Mouse (Mus musculus) cerebellum, adult 2 months (tissue): Measurements from ENCODE around the gene Hist1h3d.
"Not testable (repeated sequence)": the region's sequence is repeated elsewhere in the genome, so short reads cannot be mapped to it uniquely, and the experiment has no call there.

Experiments
- CTCF ChIP-seq: fragments of 200-500 bp; IDR thresholded peaks from 2 replicates; pipeline ENCODE4 v1.5.1; 2011; ENCODE audit warnings: low read depth, mild to moderate bottlenecking, control low read depth, low read length, moderate library complexity, borderline replicate concordance; ENCODE audit not compliant: insufficient read depth
- POLR2A ChIP-seq: fragments of 200-500 bp; IDR thresholded peaks from 2 replicates; pipeline ENCODE4 v1.6.1; 2011; ENCODE audit warnings: low read length, control low read depth, borderline replicate concordance; ENCODE audit not compliant: insufficient read depth

GRCm38 (mm10) chr13:23560699-23561098 is 14.9 kb upstream of the Hist1h3d start:
- TF ChIP-seq CTCF, POLR2A: not testable (repeated sequence)
